Mouse (Mus musculus): ENCODE measurements around the gene Pigk.

- TF ChIP-seq CTCF (IDR thresholded peaks at IDR 0.05; ENCODE audit: extremely low read depth, insufficient read length, insufficient replicate concordance, low read depth, low read length) (no peak), POLR2A (IDR thresholded peaks at IDR 0.05; ENCODE audit: low read depth, low read length) (no peak)
Measured at GRCm38 (mm10) chr3:152896111-152896510, 182.2 kb downstream of the Pigk start.
